Mouse (Mus musculus) granulocyte monocyte progenitor cell, adult 5-6 weeks (primary cell): ENCODE data around the gene Golgb1. TPM values are rescaled to one million over a fixed set of nuclear protein-coding genes. Genes with fewer than 3 reads are reported as not detected.
"Not testable (repeated sequence)": the region's sequence is repeated elsewhere in the genome, so short reads cannot be mapped to it uniquely, and the experiment has no call there.

ENCODE experiments used
- ATAC-seq: replicated peaks from 2 replicates; pipeline ENCODE4 v1.8.0; 2016; ENCODE audit warnings: mild to moderate bottlenecking, moderate TSS enrichment, inconsistent platforms; ENCODE audit not compliant: poor library complexity, severe bottlenecking
- total RNA-seq, 2 experiments: library from RNA; stranded (forward) in 1 of 2; stranded (reverse) in 1 of 2; fragments of 200-712, 200-1000 nt in 1 of 2; fragments of >200 nt in 1 of 2; fragmentation: Nextera tagmentation in 1 of 2; gene quantifications; 2 replicates each; pipeline ENCODE4 v1.2.3; 2014 to 2017

Gene Golgb1
- total RNA-seq (2014; fragmentation: Nextera tagmentation) = 31.5 and 39.4 TPM in 2 replicates
- 32.4 and 59.6 TPM in 2 replicates for total RNA-seq (2017)

- ATAC-seq = peak; percentile 95
These were observed at the start of gene Golgb1, which contains the start of gene Eaf2 for GRCm38 (mm10) chr16:36874583-36875275. Golgb1 (plus strand) TSS chr16:36875140. Eaf2 (minus strand) TSS chr16:36875003.

- ATAC-seq = peak; percentile 53
These were observed 47.3 kb upstream of the Golgb1 start for GRCm38 (mm10) chr16:36827611-36828053.

GRCm38 (mm10) chr16:36828054-36828786 lies 46.7 kb upstream of the Golgb1 start, which contains the start of gene Iqcb1:
Iqcb1 (plus strand) TSS chr16:36828385.
- ATAC-seq = peak; percentile 92

GRCm38 (mm10) chr16:36828820-36829219 lies 46.1 kb upstream of the Golgb1 start:
- ATAC-seq = no peak

- not testable (repeated sequence) for ATAC-seq
These were observed 28.0 kb upstream of the Golgb1 start for GRCm38 (mm10) chr16:36846894-36847293.

GRCm38 (mm10) chr16:36851202-36851601 lies 23.7 kb upstream of the Golgb1 start:
- ATAC-seq = no peak

- ATAC-seq = no peak
These were observed 11.4 kb upstream of the Golgb1 start for GRCm38 (mm10) chr16:36863585-36863984.

- no peak for ATAC-seq
These were observed 5.5 kb upstream of the Golgb1 start for GRCm38 (mm10) chr16:36869442-36869841.

- no peak for ATAC-seq
These were observed 424 bp downstream of the Golgb1 start for GRCm38 (mm10) chr16:36875276-36875851.

GRCm38 (mm10) chr16:36877316-36877715 lies 2.4 kb downstream of the Golgb1 start:
- ATAC-seq = no peak

- no peak for ATAC-seq
These were observed 7.9 kb downstream of the Golgb1 start for GRCm38 (mm10) chr16:36882737-36883343.

GRCm38 (mm10) chr16:36884881-36885280 lies 9.9 kb downstream of the Golgb1 start:
- peak; percentile 86 for ATAC-seq

- ATAC-seq = no peak
These were observed 11.0 kb downstream of the Golgb1 start for GRCm38 (mm10) chr16:36885912-36886311.

- no peak for ATAC-seq
These were observed 12.6 kb downstream of the Golgb1 start for GRCm38 (mm10) chr16:36887546-36887945.

GRCm38 (mm10) chr16:36890559-36890958 lies 15.6 kb downstream of the Golgb1 start:
- no peak for ATAC-seq

- no peak for ATAC-seq
These were observed 16.5 kb downstream of the Golgb1 start for GRCm38 (mm10) chr16:36891415-36891814.

- no peak for ATAC-seq
These were observed 18.4 kb downstream of the Golgb1 start for GRCm38 (mm10) chr16:36893317-36893716.

- no peak for ATAC-seq
These were observed 21.8 kb downstream of the Golgb1 start for GRCm38 (mm10) chr16:36896712-36897111.

- no peak for ATAC-seq
These were observed 28.2 kb downstream of the Golgb1 start for GRCm38 (mm10) chr16:36903156-36903555.

- no peak for ATAC-seq
These were observed 37.0 kb downstream of the Golgb1 start for GRCm38 (mm10) chr16:36911909-36912308.

- ATAC-seq = no peak
These were observed 37.4 kb downstream of the Golgb1 start for GRCm38 (mm10) chr16:36912311-36912710.
